Mouse (Mus musculus): ENCODE measurements around the gene Gm20517. TPM values are rescaled to one million over a fixed set of nuclear protein-coding genes. Genes with fewer than 3 reads are reported as not detected.

Gene Gm20517
- total RNA-seq, 1 experiment, result 5.4 TPM

- no peak for DNase-seq (ENCODE audit: low read depth, low spot score)
- Histone ChIP-seq H3K9ac (ENCODE audit: insufficient read depth, low read depth, low read length, poor library complexity, severe bottlenecking) (no peak overlapping the region), H3K36me3 (ENCODE audit: control insufficient read depth, insufficient read depth, low read length, poor library complexity, severe bottlenecking) (peaks cover 14% of the 10 kb centered on the region; the same call in 1 of the 2 replicates), H3K9me3 (ENCODE audit: control insufficient read depth, insufficient read depth, low read depth, low read length) (no peaks in the 10 kb centered on the region), H3K27ac (ENCODE audit: insufficient read depth, low read depth, low read length, poor library complexity, severe bottlenecking) (no peak overlapping the region), H3K4me3 (ENCODE audit: insufficient read depth in 1 of 2, low read depth in 1 of 2, low read length in 2 of 2, poor library complexity in 1 of 2, severe bottlenecking in 1 of 2) (no peak overlapping the region), H3K4me1 (ENCODE audit: control insufficient read depth in 2 of 2, insufficient read depth in 2 of 2, low read length in 2 of 2, poor library complexity in 1 of 2) (0 out of 4 replicates have a peak, but pooled peaks cover 0 to 1% of the 10 kb centered on the region in 2 experiments)
- in situ Hi-C loops (cut with MboI; ENCODE audit: low sequenced_read_pairs in 2 of 2, unreplicated experiment in 2 of 2), result no loop called here
- TF ChIP-seq ZNF384 (IDR thresholded peaks at IDR 0.05; ENCODE audit: low read depth, low read length), result no peak
- no peak for TF ChIP-seq ZC3H11A (IDR thresholded peaks at IDR 0.05; ENCODE audit: borderline replicate concordance, low read depth, low read length)
- no peak for TF ChIP-seq MAFK (IDR thresholded peaks at IDR 0.05; ENCODE audit: insufficient read depth, low read depth, low read length)
- TF ChIP-seq HCFC1 (IDR thresholded peaks at IDR 0.05; ENCODE audit: borderline replicate concordance, insufficient read depth, low read length), result no peak
- TF ChIP-seq CHD2 (IDR thresholded peaks at IDR 0.05; ENCODE audit: low read depth, low read length), result no peak
These were observed 13.7 kb downstream of the Gm20517 start for GRCm38 (mm10) chr17:47625088-47625487.

GRCm38 (mm10) chr17:47626031-47626430, 14.6 kb downstream of the Gm20517 start:
- Histone ChIP-seq H3K4me1 (ENCODE audit: control insufficient read depth in 2 of 2, insufficient read depth in 2 of 2, low read length in 2 of 2, poor library complexity in 1 of 2) (0 out of 4 replicates have a peak, but pooled peaks cover 0 to 3% of the 10 kb centered on the region in 2 experiments), H3K36me3 (ENCODE audit: control insufficient read depth, insufficient read depth, low read length, poor library complexity, severe bottlenecking) (peaks cover 14% of the 10 kb centered on the region; the same call in 1 of the 2 replicates), H3K9me3 (ENCODE audit: control insufficient read depth, insufficient read depth, low read depth, low read length) (no peaks in the 10 kb centered on the region), H3K4me3 (ENCODE audit: insufficient read depth in 1 of 2, low read depth in 1 of 2, low read length in 2 of 2, poor library complexity in 1 of 2, severe bottlenecking in 1 of 2) (no peak overlapping the region), H3K9ac (ENCODE audit: insufficient read depth, low read depth, low read length, poor library complexity, severe bottlenecking) (no peak overlapping the region), H3K27ac (ENCODE audit: insufficient read depth, low read depth, low read length, poor library complexity, severe bottlenecking) (no peak overlapping the region)
- no peak for DNase-seq (ENCODE audit: low read depth, low spot score)
- TF ChIP-seq CHD2 (IDR thresholded peaks at IDR 0.05; ENCODE audit: low read depth, low read length) (no peak), HCFC1 (IDR thresholded peaks at IDR 0.05; ENCODE audit: borderline replicate concordance, insufficient read depth, low read length) (no peak), ZC3H11A (IDR thresholded peaks at IDR 0.05; ENCODE audit: borderline replicate concordance, low read depth, low read length) (no peak), MAFK (IDR thresholded peaks at IDR 0.05; ENCODE audit: insufficient read depth, low read depth, low read length) (no peak), ZNF384 (IDR thresholded peaks at IDR 0.05; ENCODE audit: low read depth, low read length) (no peak)
- in situ Hi-C loops (cut with MboI; ENCODE audit: low sequenced_read_pairs in 2 of 2, unreplicated experiment in 2 of 2), result no loop called here

GRCm38 (mm10) chr17:47627791-47628190, 16.4 kb downstream of the Gm20517 start:
- TF ChIP-seq MAFK (IDR thresholded peaks at IDR 0.05; ENCODE audit: insufficient read depth, low read depth, low read length) (no peak), ZC3H11A (IDR thresholded peaks at IDR 0.05; ENCODE audit: borderline replicate concordance, low read depth, low read length) (no peak)
- Histone ChIP-seq H3K9ac (ENCODE audit: insufficient read depth, low read depth, low read length, poor library complexity, severe bottlenecking) (no peak overlapping the region), H3K36me3 (ENCODE audit: control insufficient read depth, insufficient read depth, low read length, poor library complexity, severe bottlenecking) (peaks cover 7% of the 10 kb centered on the region; the same call in 1 of the 2 replicates), H3K4me3 (ENCODE audit: insufficient read depth in 1 of 2, low read depth in 1 of 2, low read length in 2 of 2, poor library complexity in 1 of 2, severe bottlenecking in 1 of 2) (no peak overlapping the region), H3K9me3 (ENCODE audit: control insufficient read depth, insufficient read depth, low read depth, low read length) (no peaks in the 10 kb centered on the region), H3K4me1 (ENCODE audit: control insufficient read depth in 2 of 2, insufficient read depth in 2 of 2, low read length in 2 of 2, poor library complexity in 1 of 2) (0 out of 4 replicates have a peak, but pooled peaks cover 0 to 3% of the 10 kb centered on the region in 2 experiments), H3K27ac (ENCODE audit: insufficient read depth, low read depth, low read length, poor library complexity, severe bottlenecking) (no peak overlapping the region)
- in situ Hi-C loops (cut with MboI; ENCODE audit: low sequenced_read_pairs in 2 of 2, unreplicated experiment in 2 of 2), result no loop called here
- no peak for DNase-seq (ENCODE audit: low read depth, low spot score)

- H3K36me3 ChIP-seq (ENCODE audit: control insufficient read depth, insufficient read depth, low read length, poor library complexity, severe bottlenecking), result no peaks in the 10 kb centered on the region
- H3K4me3 ChIP-seq (ENCODE audit: insufficient read depth in 1 of 2, low read depth in 1 of 2, low read length in 2 of 2, poor library complexity in 1 of 2, severe bottlenecking in 1 of 2), result peak overlapping the region; percentile 54 to 98
- H3K9me3 ChIP-seq (ENCODE audit: control insufficient read depth, insufficient read depth, low read depth, low read length), result no peaks in the 10 kb centered on the region
- in situ Hi-C loops (cut with MboI; ENCODE audit: low sequenced_read_pairs in 2 of 2, unreplicated experiment in 2 of 2), result no loop called here
- no peak for TF ChIP-seq ZC3H11A (IDR thresholded peaks at IDR 0.05; ENCODE audit: borderline replicate concordance, low read depth, low read length)
- TF ChIP-seq MAFK (IDR thresholded peaks at IDR 0.05; ENCODE audit: insufficient read depth, low read depth, low read length), result 0 out of 2 replicates have a peak, but pooled peaks have one; percentile 2
- TF ChIP-seq CHD2 (IDR thresholded peaks at IDR 0.05; ENCODE audit: low read depth, low read length), result 0 out of 2 replicates have a peak, but pooled peaks have one; percentile 12
- no peak for TF ChIP-seq HCFC1 (IDR thresholded peaks at IDR 0.05; ENCODE audit: borderline replicate concordance, insufficient read depth, low read length)
- peak; percentile 96 for TF ChIP-seq ZNF384 (IDR thresholded peaks at IDR 0.05; ENCODE audit: low read depth, low read length)
- H3K9ac ChIP-seq (ENCODE audit: insufficient read depth, low read depth, low read length, poor library complexity, severe bottlenecking), result peak overlapping the region; percentile 90
- H3K27ac ChIP-seq (ENCODE audit: insufficient read depth, low read depth, low read length, poor library complexity, severe bottlenecking), result peak overlapping the region; percentile 95
- peak; percentile 90 for DNase-seq (ENCODE audit: low read depth, low spot score)
- H3K4me1 ChIP-seq (ENCODE audit: control insufficient read depth in 2 of 2, insufficient read depth in 2 of 2, low read length in 2 of 2, poor library complexity in 1 of 2), result 0 out of 4 replicates have a peak, but pooled peaks cover 0 to 3% of the 10 kb centered on the region in 2 experiments
These were observed 17.7 kb downstream of the Gm20517 start for GRCm38 (mm10) chr17:47628851-47629676.
